Mouse (Mus musculus): ENCODE data around the gene Icmt.

- TF ChIP-seq CTCF (IDR thresholded peaks at IDR 0.05) (peak; percentile 54), EP300 (IDR thresholded peaks at IDR 0.05) (no peak)
Measured at GRCm38 (mm10) chr4:152264867-152265568, 32.0 kb upstream of the Icmt start.
